Mouse (Mus musculus): ENCODE results near the gene Sh3bp5l.

DNA sequence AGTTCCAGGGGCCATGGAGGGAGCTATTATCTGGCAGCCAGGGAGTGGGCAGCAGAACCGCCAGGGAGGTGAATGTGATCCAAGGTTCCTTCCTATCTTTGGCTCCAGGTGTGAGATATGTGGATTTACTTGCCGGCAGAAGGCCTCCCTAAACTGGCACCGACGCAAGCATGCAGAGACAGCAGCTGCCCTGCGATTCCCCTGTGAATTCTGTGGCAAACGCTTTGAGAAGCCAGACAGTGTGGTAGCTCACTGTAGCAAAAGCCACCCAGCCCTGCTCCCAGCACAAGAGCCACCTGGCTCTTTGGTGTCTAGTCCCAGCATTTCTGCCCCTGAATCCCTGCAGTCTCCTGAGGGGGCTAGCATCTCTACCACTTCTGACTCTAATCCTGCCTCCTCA, 16.5 kb upstream of the Sh3bp5l start:
- no peak for TF ChIP-seq EP300 (optimal IDR thresholded peaks at IDR 0.05)
- no peak for TF ChIP-seq CTCF (IDR thresholded peaks at IDR 0.05; ENCODE audit: low read depth)
